Mouse (Mus musculus) T-helper 2 cell (primary cell): ENCODE measurements at regions not wholly inside any gene's neighbourhood (a gene's known extent, or its start where the extent isn't known, plus 50 kb on each side); places are given as distances from the start of the nearest gene placed in this dataset.

Source experiments
- in situ Hi-C: fragments of 300-600 bp; cut with MboI, MseI; formaldehyde crosslinking; loops from one replicate; pipeline ENCODE4 v1.15.1; 2025; ENCODE audit warnings: high pct_unique_total_duplicates

- in situ Hi-C loops, result no loop called here
These were observed 243.1 kb downstream of the Pdgfc start for GRCm38 (mm10) chr3:81279266-81279665.

- in situ Hi-C loops, result loop anchor here (10.0 kb wide), 1 partner anchor 1275 kb away; no protein-coding TSS in a partner anchor
These were observed 253.5 kb downstream of the Pdgfc start for GRCm38 (mm10) chr3:81289762-81290161.

- in situ Hi-C loops, result no loop called here
These were observed 256.2 kb downstream of the Pdgfc start for GRCm38 (mm10) chr3:81292404-81292803.

GRCm38 (mm10) chr3:81293186-81293819 is 257.1 kb downstream of the Pdgfc start:
- in situ Hi-C loops, result no loop called here

- in situ Hi-C loops, result no loop called here
These were observed 268.0 kb downstream of the Pdgfc start for GRCm38 (mm10) chr3:81304017-81304791.

GRCm38 (mm10) chr3:81305412-81306165 is 269.4 kb downstream of the Pdgfc start:
- in situ Hi-C loops, result no loop called here

GRCm38 (mm10) chr3:81326866-81327265 is 290.6 kb downstream of the Pdgfc start:
- in situ Hi-C loops, result no loop called here

GRCm38 (mm10) chr3:81351739-81352138 is 315.5 kb downstream of the Pdgfc start:
- in situ Hi-C loops, result no loop called here

- in situ Hi-C loops, result no loop called here
These were observed 331.7 kb downstream of the Pdgfc start for GRCm38 (mm10) chr3:81367918-81368317.

GRCm38 (mm10) chr3:81368642-81369041 is 332.4 kb downstream of the Pdgfc start:
- in situ Hi-C loops, result no loop called here

- in situ Hi-C loops, result no loop called here
These were observed 333.5 kb downstream of the Pdgfc start for GRCm38 (mm10) chr3:81369742-81370141.

- in situ Hi-C loops, result no loop called here
These were observed 339.8 kb downstream of the Pdgfc start for GRCm38 (mm10) chr3:81375990-81376389.

GRCm38 (mm10) chr3:81377466-81377865 is 341.2 kb downstream of the Pdgfc start:
- in situ Hi-C loops, result no loop called here

- in situ Hi-C loops, result no loop called here
These were observed 343.1 kb downstream of the Pdgfc start for GRCm38 (mm10) chr3:81379362-81379761.

GRCm38 (mm10) chr3:81386931-81387330 is 350.7 kb downstream of the Pdgfc start:
- in situ Hi-C loops, result no loop called here

- in situ Hi-C loops, result no loop called here
These were observed 351.4 kb downstream of the Pdgfc start for GRCm38 (mm10) chr3:81387634-81388033.

- in situ Hi-C loops, result no loop called here
These were observed 361.0 kb downstream of the Pdgfc start for GRCm38 (mm10) chr3:81397212-81397611.

- in situ Hi-C loops, result no loop called here
These were observed 364.8 kb downstream of the Pdgfc start for GRCm38 (mm10) chr3:81401028-81401427.

- in situ Hi-C loops, result no loop called here
These were observed 372.7 kb downstream of the Pdgfc start for GRCm38 (mm10) chr3:81408914-81409313.

GRCm38 (mm10) chr3:81421875-81422274 is 385.7 kb downstream of the Pdgfc start:
- in situ Hi-C loops, result no loop called here

- in situ Hi-C loops, result no loop called here
These were observed 390.5 kb downstream of the Pdgfc start for GRCm38 (mm10) chr3:81426765-81427164.
